Mouse (Mus musculus) forebrain, embryonic 10.5 days (tissue): ENCODE measurements at regions not wholly inside any gene's neighbourhood (a gene's known extent, or its start where the extent isn't known, plus 50 kb on each side); places are given as distances from the start of the nearest gene placed in this dataset.

Source experiments
- DNase-seq: peaks from one replicate; pipeline ENCODE4 v3.0.0-alpha.2; 2017; ENCODE audit warnings: low spot score; ENCODE audit errors: extremely low spot score
- H3K27ac ChIP-seq: fragments of 300-500 bp; sonication (generic); 2 replicates; pipeline ENCODE4 v1.5.1; 2016; ENCODE audit warnings: mild to moderate bottlenecking
- H3K27me3 ChIP-seq: fragments of 300-500 bp; sonication (generic); 2 replicates; pipeline ENCODE4 v1.6.1; 2016; ENCODE audit warnings: mild to moderate bottlenecking; ENCODE audit not compliant: poor library complexity, severe bottlenecking
- H3K36me3 ChIP-seq: fragments of 300-500 bp; sonication (generic); replicated peaks from 2 replicates; pipeline ENCODE4 v1.6.1; 2016; ENCODE audit warnings: mild to moderate bottlenecking, moderate library complexity
- H3K4me1 ChIP-seq: fragments of 300-500 bp; sonication (generic); 2 replicates; pipeline ENCODE4 v1.6.1; 2016
- H3K4me3 ChIP-seq: fragments of 300-500 bp; sonication (generic); 2 replicates; pipeline ENCODE4 v1.5.1; 2016; ENCODE audit warnings: mild to moderate bottlenecking, moderate library complexity
- H3K9me3 ChIP-seq: fragments of 300-500 bp; sonication (generic); 2 replicates; pipeline ENCODE4 v1.6.1; 2016; ENCODE audit warnings: mild to moderate bottlenecking, moderate library complexity
- WGBS: fragments of 180-500 bp; shearing (Covaris S2); methylation state at CpG from one replicate; pipeline ENCODE4 v1.1.7; 2016; 5-methylcytosine and 5-hydroxymethylcytosine counted together

- Histone ChIP-seq H3K4me3 (no peak overlapping the region), H3K9me3 (no peaks in the 10 kb centered on the region), H3K27ac (no peak overlapping the region), H3K36me3 (no peaks in the 10 kb centered on the region), H3K27me3 (no peaks in the 10 kb centered on the region), H3K4me1 (no peaks in the 10 kb centered on the region)
- 86% methylated on average over 4 of the region's 4 CpGs for WGBS
- no peak for DNase-seq
Measured at GRCm38 (mm10) chr15:62162648-62163194, 1239.9 kb upstream of the A1bg start.

GRCm38 (mm10) chr15:62161975-62162647 lies 1239.3 kb upstream of the A1bg start:
- Histone ChIP-seq H3K4me1 (no peaks in the 10 kb centered on the region), H3K27me3 (no peaks in the 10 kb centered on the region), H3K36me3 (no peaks in the 10 kb centered on the region), H3K4me3 (no peak overlapping the region), H3K9me3 (no peaks in the 10 kb centered on the region), H3K27ac (no peak overlapping the region)
- 88% methylated on average over 8 of the region's 8 CpGs for WGBS
- no peak for DNase-seq

- H3K4me1 ChIP-seq = no peaks in the 10 kb centered on the region
- no peaks in the 10 kb centered on the region; the same call in 1 of the 2 replicates for H3K36me3 ChIP-seq
- WGBS = 89% methylated on average over 8 of the region's 8 CpGs
- H3K27me3 ChIP-seq = no peaks in the 10 kb centered on the region
- H3K9me3 ChIP-seq = no peaks in the 10 kb centered on the region
- no peak for DNase-seq
- H3K27ac ChIP-seq = no peak overlapping the region
- no peak overlapping the region for H3K4me3 ChIP-seq
Measured at GRCm38 (mm10) chr15:62161061-62161460, 1238.2 kb upstream of the A1bg start.

- Histone ChIP-seq H3K9me3 (no peaks in the 10 kb centered on the region), H3K4me1 (no peaks in the 10 kb centered on the region), H3K4me3 (no peak overlapping the region), H3K36me3 (no peaks in the 10 kb centered on the region; the same call in 1 of the 2 replicates), H3K27ac (0 out of 2 replicates have a peak overlapping the region, but pooled peaks have one; percentile 44), H3K27me3 (no peaks in the 10 kb centered on the region)
- 86% methylated on average over 8 of the region's 8 CpGs for WGBS
- no peak for DNase-seq
Measured at GRCm38 (mm10) chr15:62158875-62159675, 1236.3 kb upstream of the A1bg start.

- no peak for DNase-seq
- Histone ChIP-seq H3K4me1 (peaks cover 6% of the 10 kb centered on the region), H3K4me3 (no peak overlapping the region), H3K36me3 (no peaks in the 10 kb centered on the region; the same call in 1 of the 2 replicates), H3K27ac (no peak overlapping the region), H3K27me3 (no peaks in the 10 kb centered on the region), H3K9me3 (no peaks in the 10 kb centered on the region)
- WGBS = 94% methylated on average over 7 of the region's 7 CpGs
Measured at GRCm38 (mm10) chr15:62157200-62158033, 1234.6 kb upstream of the A1bg start.

GRCm38 (mm10) chr15:62153222-62153621 lies 1230.4 kb upstream of the A1bg start:
- no peaks in the 10 kb centered on the region for H3K9me3 ChIP-seq
- H3K4me1 ChIP-seq = peaks cover 10% of the 10 kb centered on the region
- H3K27me3 ChIP-seq = no peaks in the 10 kb centered on the region
- H3K36me3 ChIP-seq = no peaks in the 10 kb centered on the region; the same call in 1 of the 2 replicates
- H3K27ac ChIP-seq = no peak overlapping the region
- 75% methylated on average over 9 of the region's 9 CpGs for WGBS
- H3K4me3 ChIP-seq = no peak overlapping the region
- no peak for DNase-seq

GRCm38 (mm10) chr15:62152133-62152532 lies 1229.3 kb upstream of the A1bg start:
- Histone ChIP-seq H3K27me3 (no peaks in the 10 kb centered on the region), H3K4me3 (no peak overlapping the region), H3K27ac (no peak overlapping the region), H3K9me3 (no peaks in the 10 kb centered on the region), H3K4me1 (peaks cover 21% of the 10 kb centered on the region), H3K36me3 (no peaks in the 10 kb centered on the region; the same call in 1 of the 2 replicates)
- DNase-seq = no peak
- WGBS = 86% methylated on average over 2 of the region's 2 CpGs

GRCm38 (mm10) chr15:62151690-62152089 lies 1228.9 kb upstream of the A1bg start:
- WGBS = 90% methylated on average over 3 of the region's 3 CpGs

GRCm38 (mm10) chr15:62150296-62150695 lies 1227.5 kb upstream of the A1bg start:
- peaks cover 23% of the 10 kb centered on the region for H3K4me1 ChIP-seq

More at GRCm38 (mm10) chr15:62151690-62152089, 1228.9 kb upstream of the A1bg start:
- DNase-seq = no peak
- Histone ChIP-seq H3K4me3 (no peak overlapping the region), H3K9me3 (no peaks in the 10 kb centered on the region), H3K4me1 (peaks cover 23% of the 10 kb centered on the region), H3K27ac (no peak overlapping the region), H3K36me3 (no peaks in the 10 kb centered on the region; the same call in 1 of the 2 replicates), H3K27me3 (no peaks in the 10 kb centered on the region)

GRCm38 (mm10) chr15:62148680-62149237 lies 1225.9 kb upstream of the A1bg start:
- DNase-seq = no peak
- no peaks in the 10 kb centered on the region for H3K27me3 ChIP-seq
- no peak overlapping the region for H3K4me3 ChIP-seq
- H3K4me1 ChIP-seq = peaks cover 23% of the 10 kb centered on the region
- no peaks in the 10 kb centered on the region for H3K36me3 ChIP-seq
- H3K9me3 ChIP-seq = no peaks in the 10 kb centered on the region
- WGBS = 88% methylated on average over 10 of the region's 10 CpGs
- H3K27ac ChIP-seq = no peak overlapping the region

More at GRCm38 (mm10) chr15:62150296-62150695, 1227.5 kb upstream of the A1bg start:
- no peak for DNase-seq
- Histone ChIP-seq H3K27ac (no peak overlapping the region), H3K36me3 (no peaks in the 10 kb centered on the region), H3K9me3 (no peaks in the 10 kb centered on the region), H3K27me3 (no peaks in the 10 kb centered on the region), H3K4me3 (no peak overlapping the region)
- WGBS = 94% methylated on average over 4 of the region's 4 CpGs

GRCm38 (mm10) chr15:62147343-62147953 lies 1224.6 kb upstream of the A1bg start:
- Histone ChIP-seq H3K4me1 (peaks cover 17% of the 10 kb centered on the region), H3K27ac (no peak overlapping the region), H3K4me3 (no peak overlapping the region), H3K9me3 (no peaks in the 10 kb centered on the region), H3K27me3 (no peaks in the 10 kb centered on the region), H3K36me3 (no peaks in the 10 kb centered on the region)
- DNase-seq = no peak
- WGBS = 22% methylated on average over 5 of the region's 5 CpGs
